Comparison of ENCODE assay signal across 7 mouse cellular contexts in the genomic region with DNA sequence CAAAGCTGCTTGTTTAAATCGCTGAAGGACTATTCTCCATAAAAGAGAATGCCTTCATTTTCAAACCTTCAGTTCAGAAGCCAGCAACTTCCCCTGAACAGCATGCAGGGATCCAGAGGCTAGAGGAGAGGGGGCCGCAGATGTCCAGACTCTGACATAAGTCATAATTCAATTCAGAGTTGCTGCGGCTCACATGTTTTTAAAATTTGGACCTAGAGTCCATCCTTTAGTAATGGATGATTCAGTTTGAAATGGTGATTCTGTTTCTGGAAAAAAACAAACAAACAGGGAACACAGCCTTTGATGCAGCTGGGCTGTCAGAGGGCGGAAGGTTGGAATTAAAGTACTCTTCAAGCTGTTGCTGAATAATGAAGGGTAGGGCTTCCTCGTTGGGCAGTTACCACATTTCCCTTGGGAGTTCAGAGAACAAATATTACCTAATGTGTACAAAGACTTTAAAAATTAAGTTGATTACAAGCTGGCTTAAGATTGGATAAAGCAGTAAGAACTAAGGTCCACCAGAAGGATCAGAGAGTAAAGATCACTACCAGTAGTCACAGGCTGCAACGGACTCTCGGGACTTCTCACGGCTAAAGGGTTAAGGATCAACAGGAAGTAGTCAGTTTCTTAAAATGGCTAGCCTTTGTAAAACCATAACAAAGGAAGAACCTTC.
DNase-seq lines count a peak whose midpoint lies in the region; ATAC-seq and TF ChIP-seq lines count a peak whose summit lies in the region.

No protein-coding gene starts in this region.

- peak overlapping the region; percentile 89 for H3K27ac ChIP-seq in brown adipose tissue, adult 24 weeks (replicated peaks; ENCODE audit: low read depth, low read length)
- peak overlapping the region; percentile 83 for H3K27ac ChIP-seq in heart, postnatal 0 days (ENCODE audit: low read depth)
- peak overlapping the region; percentile 45; the same call in 1 of the 2 replicates for H3K27ac ChIP-seq in lung, embryonic 15.5 days

- no peak for TF ChIP-seq CTCF in heart, postnatal 0 days (IDR thresholded peaks at IDR 0.05; ENCODE audit: low read depth)

- peak overlapping the region; percentile 49 for H3K4me2 ChIP-seq in heart, postnatal 0 days (ENCODE audit: low read depth, low read length)
- H3K4me2 ChIP-seq in lung, embryonic 15.5 days: no peak overlapping the region

- peaks cover 3% of the 10 kb centered on the region; the same call in 1 of the 2 replicates for H3K4me1 ChIP-seq in brown adipose tissue, adult 24 weeks (ENCODE audit: control insufficient read depth, insufficient read depth, insufficient read length, low read length)
- H3K4me1 ChIP-seq in heart, postnatal 0 days (ENCODE audit: control insufficient read depth, insufficient read depth): peaks cover 17% of the 10 kb centered on the region; the same call in 1 of the 2 replicates
- peaks cover 13% of the 10 kb centered on the region for H3K4me1 ChIP-seq in lung, embryonic 15.5 days

- peak overlapping the region; percentile 4; the same call in 1 of the 2 replicates for H3K4me3 ChIP-seq in brown adipose tissue, adult 24 weeks (ENCODE audit: insufficient read depth, low read depth, low read length)
- no peak overlapping the region for H3K4me3 ChIP-seq in heart, postnatal 0 days (ENCODE audit: low read depth, low read length)
- H3K4me3 ChIP-seq in lung, embryonic 15.5 days: no peak overlapping the region

- ATAC-seq in heart, postnatal 0 days (ENCODE audit: insufficient read depth, low read depth): peak; percentile 58; the same call in 1 of the 2 replicates
- ATAC-seq in lung, embryonic 15.5 days (ENCODE audit: borderline replicate concordance, extremely low read depth, low FRiP score, low TSS enrichment): no peak

- no peaks in the 10 kb centered on the region for H3K36me3 ChIP-seq in heart, postnatal 0 days (replicated peaks; ENCODE audit: control insufficient read depth, insufficient read depth, low read length)
- H3K36me3 ChIP-seq in lung, embryonic 15.5 days: no peaks in the 10 kb centered on the region

- peak overlapping the region; percentile 8; the same call in 1 of the 2 replicates for H3K9ac ChIP-seq in heart, postnatal 0 days (replicated peaks; ENCODE audit: low read depth, low read length)
- H3K9ac ChIP-seq in lung, embryonic 15.5 days: no peak overlapping the region

- 64% methylated on average over 8 of the region's 8 CpGs for WGBS in heart, postnatal 0 days
- WGBS in lung, embryonic 15.5 days: 37% methylated on average over 8 of the region's 8 CpGs

- no peaks in the 10 kb centered on the region for H3K9me3 ChIP-seq in heart, postnatal 0 days (replicated peaks; ENCODE audit: control insufficient read depth, low read length)
- no peaks in the 10 kb centered on the region for H3K9me3 ChIP-seq in lung, embryonic 15.5 days

- no peaks in the 10 kb centered on the region for H3K27me3 ChIP-seq in heart, postnatal 0 days (ENCODE audit: control insufficient read depth, insufficient read depth, low read length)
- H3K27me3 ChIP-seq in lung, embryonic 15.5 days: no peaks in the 10 kb centered on the region

- peak; percentile 51 for DNase-seq in MN1 (ENCODE audit: low spot score)
- peak; percentile 54 for DNase-seq in heart, postnatal 0 days (ENCODE audit: low spot score)
- DNase-seq in cerebellum, adult 11 months: no peak
- DNase-seq in layer of hippocampus, adult 9-11 months: no peak
- no peak for DNase-seq in layer of hippocampus, postnatal 10 days (ENCODE audit: low spot score in 2 of 2)

- TF ChIP-seq EP300 in heart, postnatal 0 days (IDR thresholded peaks at IDR 0.05; ENCODE audit: low read depth): peak; percentile 42

Comparison
In these comparisons a context has a peak if more than half of its experiments do, and no peak if none do; other contexts are left out.
1. DNase-seq: peak in MN1 (single experiment) and heart, postnatal 0 days (single experiment); none in cerebellum, adult 11 months (single experiment), layer of hippocampus, adult 9-11 months (single experiment) and layer of hippocampus, postnatal 10 days (0 of 2).
2. Peak in every context shown above with its lines, with median percentiles within 50 percentile points of each other: H3K27ac ChIP-seq.